Mouse (Mus musculus): ENCODE results near the gene Tlnrd1.
"Not testable (repeated sequence)": the region's sequence is repeated elsewhere in the genome, so short reads cannot be mapped to it uniquely, and the experiment has no call there.

The Tlnrd1 gene

DNA sequence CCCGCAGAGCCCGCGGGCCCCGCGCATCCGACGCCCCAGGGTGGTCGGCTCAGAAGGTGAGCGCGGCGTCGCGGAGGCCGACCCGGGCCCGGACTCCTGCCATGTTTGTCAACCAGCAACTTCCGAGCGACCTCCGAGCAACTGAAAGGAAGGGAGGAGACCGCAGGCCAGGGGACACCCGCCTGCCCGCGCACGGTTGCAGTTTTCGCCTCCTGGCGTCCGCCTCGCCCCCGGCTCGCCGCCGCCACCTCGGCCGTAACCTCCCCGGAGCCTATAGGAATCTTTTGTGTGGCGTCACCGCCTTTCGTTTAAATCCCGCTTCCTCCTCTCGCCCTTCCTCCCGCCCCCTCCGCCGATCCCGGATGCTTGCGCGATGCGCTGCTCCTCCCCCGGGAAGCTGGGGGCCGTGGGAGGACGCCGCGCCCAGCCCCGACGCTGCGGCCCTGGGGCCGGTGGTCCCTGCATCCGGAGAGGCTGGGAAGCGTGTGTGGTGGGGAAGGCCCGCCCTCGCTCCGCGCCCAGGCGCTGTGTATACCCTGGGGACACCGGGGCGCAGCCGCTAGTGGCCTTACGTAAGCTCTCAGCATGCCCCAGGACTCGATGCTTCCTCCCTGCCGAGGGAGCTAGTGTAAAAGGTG, at the start of gene Tlnrd1, which contains the start of gene Mesd:
Gene Tlnrd1, minus strand, starts transcription at position 285 of the 638 bp plus-strand sequence.
Gene Mesd, plus strand, starts transcription at position 446 of the 638 bp plus-strand sequence.
- peak; percentile 89 for DNase-seq (ENCODE audit: low spot score)

DNA sequence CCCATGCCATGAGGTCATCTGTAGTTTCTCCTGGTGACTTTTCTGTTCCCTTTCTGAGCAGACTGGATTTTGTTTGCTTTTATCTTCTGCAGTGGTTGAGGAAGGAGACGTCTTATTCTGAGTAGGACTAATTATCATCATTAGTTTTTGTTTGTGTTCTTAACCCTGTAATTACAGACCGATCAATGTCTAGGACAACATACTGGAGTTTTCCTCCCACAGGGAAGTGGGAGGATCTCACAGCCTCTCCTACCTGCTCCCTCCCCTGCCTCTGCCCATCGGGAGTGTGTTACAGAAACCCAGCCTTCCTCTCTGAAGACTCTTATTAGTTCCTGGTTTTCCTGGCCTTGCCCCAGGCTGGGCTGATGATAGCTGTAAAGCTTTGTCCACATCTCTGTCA, 37.5 kb upstream of the Tlnrd1 start:
- DNase-seq (ENCODE audit: low spot score): no peak

DNA sequence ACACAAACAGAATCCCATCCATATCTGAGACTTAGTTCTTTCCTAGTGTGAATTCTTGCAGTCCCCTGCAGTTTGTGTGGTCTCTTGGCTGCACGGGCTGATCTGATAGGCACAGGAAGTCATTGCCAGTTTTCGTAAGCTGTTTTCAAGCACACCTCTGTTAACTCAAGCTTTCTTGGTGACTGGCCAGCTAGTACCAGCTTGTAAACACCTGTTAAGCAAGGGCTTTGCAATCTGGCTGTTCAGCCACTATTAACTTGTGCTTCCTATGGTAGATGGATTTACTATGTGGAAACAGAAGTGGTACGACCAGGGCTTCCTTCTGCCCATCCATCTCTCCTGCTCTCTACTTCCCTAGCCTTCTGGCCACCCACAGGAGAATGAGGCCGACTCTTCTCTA, 36.1 kb upstream of the Tlnrd1 start:
- DNase-seq (ENCODE audit: low spot score): no peak

DNA sequence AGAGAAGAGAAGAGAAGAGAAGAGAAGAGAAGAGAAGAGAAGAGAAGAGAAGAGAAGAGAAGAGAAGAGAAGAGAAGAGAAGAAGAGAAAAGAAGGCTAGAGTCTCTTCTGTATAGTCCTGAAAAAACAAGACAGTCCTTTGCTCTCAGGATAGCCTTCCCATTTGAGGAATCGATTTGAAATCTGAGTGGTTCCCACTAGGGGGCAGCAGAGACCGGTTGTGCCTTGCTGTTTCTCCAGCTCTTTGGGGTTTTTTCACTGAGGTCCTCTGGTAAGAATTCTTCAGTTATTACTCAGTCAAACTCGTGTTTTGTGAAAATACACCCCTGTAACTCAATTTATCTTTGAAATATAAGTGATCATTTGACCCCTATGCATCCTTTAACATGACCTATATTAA, 30.5 kb upstream of the Tlnrd1 start:
- DNase-seq (ENCODE audit: low spot score): peak; percentile 87

DNA sequence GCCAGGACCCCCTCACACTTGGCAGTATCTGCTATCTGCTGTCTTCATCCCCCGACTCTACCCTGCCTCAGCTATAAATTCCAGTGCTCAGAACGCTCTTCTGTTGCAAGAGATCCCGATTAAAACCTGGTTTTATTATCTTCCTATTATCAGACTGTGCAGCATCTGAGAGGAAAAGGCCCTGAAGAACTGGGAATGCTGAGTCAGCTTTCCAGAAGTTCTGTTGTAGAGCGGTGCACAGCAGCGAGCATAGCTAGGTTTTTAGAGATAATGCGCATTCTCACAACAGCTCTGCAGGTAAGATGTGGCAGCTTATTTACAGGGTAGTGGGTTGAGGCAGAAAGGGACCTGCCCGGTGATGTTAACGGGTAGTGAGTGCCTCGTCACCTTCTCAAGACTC, 29.9 kb upstream of the Tlnrd1 start:
- DNase-seq (ENCODE audit: low spot score): no peak

DNA sequence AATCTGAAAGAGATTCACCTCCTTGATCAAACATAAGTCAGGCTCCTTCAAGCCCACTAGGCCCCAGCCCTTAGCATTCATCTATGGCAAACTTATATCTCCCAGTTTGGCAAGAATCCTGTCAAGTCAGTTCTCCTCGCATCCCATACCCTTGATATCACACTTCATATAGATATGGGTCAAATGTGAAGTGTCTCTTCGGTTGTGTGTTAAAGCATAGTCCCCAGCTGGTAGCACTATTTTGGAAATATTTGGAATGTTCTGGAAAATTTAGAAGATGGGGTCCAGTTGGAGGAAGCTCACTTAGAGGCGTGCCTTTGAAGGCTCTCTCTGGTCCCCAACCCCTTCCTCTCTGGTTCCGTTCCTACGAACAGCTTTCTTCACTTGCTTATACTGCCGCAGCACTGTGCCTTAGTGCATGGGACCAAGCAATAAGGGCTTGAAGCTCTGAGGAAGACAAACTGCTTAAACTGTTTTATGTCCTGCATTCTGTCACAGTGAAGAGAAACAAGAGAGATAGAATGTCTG, 29.4 kb upstream of the Tlnrd1 start:
- DNase-seq (ENCODE audit: low spot score): no peak

DNA sequence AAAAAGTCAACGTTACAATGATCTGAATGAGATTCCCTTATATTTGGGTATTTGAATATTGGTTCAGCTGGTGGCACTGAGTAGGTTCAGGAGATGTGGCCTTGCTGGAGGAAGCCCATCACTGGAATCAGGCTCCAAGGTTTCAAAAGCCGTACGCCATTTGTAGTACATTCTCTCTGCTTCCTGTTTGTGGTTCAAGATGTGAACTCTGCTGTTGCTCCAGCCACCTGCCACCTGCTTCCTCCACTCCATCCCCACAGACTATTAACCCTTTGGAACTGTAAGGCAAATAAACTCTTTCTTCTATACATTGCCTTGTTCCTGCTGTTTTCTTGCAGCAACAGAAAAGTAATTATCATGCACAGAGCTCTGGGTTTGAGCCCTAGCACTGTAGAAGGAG, 27.8 kb upstream of the Tlnrd1 start:
- DNase-seq (ENCODE audit: low spot score): no peak

DNA sequence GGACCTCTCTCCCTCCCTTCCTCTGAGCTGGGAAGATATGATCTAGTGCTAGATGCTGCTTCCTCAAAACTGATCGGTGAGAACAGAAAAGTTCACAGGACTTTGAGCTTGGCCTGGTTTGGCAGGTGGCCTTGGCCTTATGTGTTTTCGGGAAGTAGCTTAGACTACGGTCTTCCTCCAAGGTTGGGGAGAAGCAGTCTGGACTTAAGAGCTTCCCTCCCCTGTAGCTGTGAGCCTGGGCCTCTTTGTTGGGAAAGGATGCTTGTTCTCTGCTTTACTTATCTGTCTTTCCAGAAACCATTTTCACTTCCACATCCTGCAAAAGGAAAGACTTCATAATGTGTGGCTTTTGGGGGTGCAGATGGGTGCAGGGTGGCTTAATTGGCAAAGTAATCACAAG, 20.7 kb upstream of the Tlnrd1 start:
- no peak for DNase-seq (ENCODE audit: low spot score)

DNA sequence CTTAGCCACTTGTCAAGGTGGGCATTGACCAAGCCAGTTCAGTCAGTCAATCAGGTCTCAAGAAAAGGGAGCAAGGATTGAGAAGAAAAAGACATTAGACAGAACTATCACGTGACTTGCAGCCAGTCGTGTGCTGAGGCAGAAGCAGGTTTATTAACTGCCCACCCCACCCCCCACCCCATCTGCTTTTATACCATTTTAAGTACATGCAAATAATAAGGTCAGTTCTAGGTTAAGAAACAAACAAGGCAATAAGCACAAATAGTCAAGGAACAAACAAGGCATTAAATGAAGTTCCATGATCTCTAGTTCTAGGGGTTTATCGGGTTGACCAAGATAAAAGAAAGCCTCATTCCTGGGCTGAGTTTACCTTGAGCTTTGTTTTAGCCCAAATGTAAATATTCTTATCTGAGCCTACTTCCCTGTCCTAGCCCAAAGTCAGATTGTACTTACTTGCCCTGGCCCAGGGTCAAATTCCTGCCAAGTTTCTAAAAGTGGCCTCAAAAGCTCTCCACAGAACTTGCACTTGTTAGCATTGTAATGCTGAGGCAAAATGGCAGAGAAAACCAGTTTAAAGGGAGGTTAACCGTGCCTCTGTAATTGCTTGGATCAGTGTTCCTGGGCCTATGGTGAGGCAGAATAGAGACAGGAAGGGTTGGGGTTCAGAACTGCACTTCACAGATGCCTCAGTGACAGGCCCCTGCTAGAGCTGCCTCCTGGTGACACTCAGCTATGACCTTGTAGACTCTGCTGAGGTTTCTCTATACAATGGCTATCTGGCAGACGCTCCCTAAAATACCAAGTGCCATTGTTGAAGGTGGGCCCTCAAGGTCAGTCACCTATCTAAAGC, 18.4 kb upstream of the Tlnrd1 start:
- no peak for DNase-seq (ENCODE audit: low spot score)

DNA sequence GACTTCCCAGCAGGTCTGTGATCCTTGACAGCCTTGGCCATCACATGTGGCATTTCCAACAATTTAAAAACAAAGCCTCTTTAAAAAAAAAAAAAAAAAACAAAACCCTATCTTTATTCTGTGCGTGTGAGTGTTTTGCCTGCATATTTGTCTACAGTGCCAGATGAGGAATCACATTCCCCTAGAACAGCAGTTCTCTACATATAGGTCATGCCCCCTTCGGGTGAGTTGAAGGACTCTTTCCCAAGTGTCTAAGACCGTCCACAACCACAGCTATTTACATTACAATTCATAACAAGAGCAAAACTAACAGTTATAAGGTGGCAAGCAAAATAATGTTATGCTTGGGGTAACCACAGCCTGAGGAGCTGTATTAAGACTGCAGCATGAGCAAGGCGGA, 17.3 kb upstream of the Tlnrd1 start:
- DNase-seq (ENCODE audit: low spot score): no peak

DNA sequence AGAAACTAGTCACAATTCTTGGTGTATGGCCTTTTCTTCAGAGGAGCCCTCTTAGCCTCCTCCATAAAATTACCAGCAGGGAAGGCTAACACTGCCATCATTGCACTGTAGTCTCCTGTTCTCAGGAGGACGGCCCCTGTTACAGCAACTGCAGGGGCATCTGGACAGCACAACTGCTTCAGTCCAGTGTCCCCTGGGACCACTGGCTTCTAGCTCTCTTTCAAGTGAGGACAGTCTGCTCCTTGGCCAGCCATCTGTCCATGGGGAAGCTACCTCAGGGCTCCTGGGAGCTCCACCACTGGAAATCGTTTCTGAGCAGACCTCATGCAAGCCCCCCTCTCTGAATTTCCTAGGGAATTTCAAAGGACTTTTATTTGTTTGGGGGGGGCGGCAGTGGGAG, 16.4 kb upstream of the Tlnrd1 start:
- DNase-seq (ENCODE audit: low spot score): no peak

DNA sequence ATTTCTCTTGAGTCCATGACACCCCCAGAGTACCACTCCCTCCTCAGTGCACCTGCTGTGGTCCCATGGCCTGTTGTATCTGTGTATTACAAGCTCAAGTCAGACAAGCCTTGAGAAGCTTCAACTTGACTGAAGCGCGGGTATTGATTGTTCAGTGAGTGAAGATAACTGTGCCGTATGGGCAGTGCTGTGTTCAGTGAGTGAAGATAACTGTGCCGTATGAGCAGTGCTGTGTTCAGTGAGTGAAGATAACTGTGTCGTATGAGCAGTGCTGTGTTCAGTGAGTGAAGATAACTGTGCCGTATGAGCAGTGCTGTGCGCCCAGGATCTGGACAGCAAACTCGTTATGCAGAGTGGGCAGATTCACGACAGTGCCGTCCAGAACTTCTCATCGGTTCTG, 14.2 kb upstream of the Tlnrd1 start:
- no peak for DNase-seq (ENCODE audit: low spot score)

DNA sequence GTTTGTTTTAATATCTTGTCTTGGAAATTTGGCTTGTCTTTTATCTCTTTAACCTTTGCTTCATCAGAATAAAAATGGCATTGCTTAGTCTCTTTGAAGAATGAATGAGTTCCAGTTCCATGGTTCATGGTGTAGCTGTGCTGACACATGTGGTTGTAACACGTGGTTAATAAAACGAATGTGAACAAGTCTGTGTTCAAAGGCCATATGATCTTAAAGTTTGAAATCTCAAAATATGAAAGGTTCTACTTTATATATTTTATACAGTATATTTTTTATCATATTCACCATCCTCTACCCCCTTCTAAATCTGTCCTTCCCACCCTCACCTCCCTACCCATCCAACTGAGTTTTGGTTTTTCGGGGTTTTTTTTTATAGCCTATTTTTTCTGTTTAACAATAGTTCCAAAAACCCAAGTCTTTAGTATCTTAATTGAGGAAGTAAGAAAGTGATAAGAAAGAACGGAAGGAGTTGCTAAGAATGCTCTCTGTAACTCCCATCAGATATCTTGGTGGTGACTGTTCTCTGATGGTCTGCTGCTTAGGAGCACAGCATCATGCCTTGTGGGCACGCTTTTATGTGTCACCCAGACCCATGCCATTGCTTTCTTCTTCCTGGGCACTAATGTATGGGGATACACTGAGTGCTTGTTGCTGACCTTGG, 12.1 kb upstream of the Tlnrd1 start:
- no peak for DNase-seq (ENCODE audit: low spot score)

DNA sequence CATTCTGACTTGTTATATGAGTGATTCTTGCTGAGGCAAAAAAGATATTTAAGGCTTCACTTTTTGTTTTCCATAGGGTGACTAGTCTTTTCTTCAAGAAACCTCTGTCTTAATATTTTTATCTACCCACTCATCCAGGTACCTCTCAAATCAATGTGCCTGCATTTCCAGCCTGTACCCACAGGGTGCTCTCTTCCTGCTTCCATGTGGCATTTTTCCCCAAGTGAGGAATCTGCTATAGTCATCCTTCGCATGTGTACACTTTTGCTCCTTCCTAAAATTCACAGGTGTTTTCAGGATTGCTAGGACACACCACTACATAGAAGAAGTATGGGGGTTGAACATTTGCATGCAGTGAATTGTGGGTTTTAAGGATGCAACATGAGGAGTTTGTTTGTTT, 10.2 kb upstream of the Tlnrd1 start:
- DNase-seq (ENCODE audit: low spot score): no peak

DNA sequence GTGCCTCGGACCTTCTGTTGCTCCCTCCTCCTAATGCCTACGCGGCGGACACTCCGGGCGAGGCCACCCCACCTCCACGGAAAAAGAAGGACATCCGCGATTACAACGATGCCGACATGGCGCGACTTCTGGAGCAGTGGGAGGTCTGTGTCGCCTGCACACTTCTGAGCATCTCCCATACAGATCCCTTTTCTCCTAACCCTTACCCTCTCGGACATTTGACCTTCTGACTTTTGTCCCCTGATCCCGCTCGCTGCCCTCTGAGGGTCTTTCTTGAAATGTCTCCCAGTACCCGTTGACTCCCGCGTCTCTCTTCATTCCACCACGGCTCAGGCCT, 8.2 kb upstream of the Tlnrd1 start:
- no peak for DNase-seq (ENCODE audit: low spot score)

DNA sequence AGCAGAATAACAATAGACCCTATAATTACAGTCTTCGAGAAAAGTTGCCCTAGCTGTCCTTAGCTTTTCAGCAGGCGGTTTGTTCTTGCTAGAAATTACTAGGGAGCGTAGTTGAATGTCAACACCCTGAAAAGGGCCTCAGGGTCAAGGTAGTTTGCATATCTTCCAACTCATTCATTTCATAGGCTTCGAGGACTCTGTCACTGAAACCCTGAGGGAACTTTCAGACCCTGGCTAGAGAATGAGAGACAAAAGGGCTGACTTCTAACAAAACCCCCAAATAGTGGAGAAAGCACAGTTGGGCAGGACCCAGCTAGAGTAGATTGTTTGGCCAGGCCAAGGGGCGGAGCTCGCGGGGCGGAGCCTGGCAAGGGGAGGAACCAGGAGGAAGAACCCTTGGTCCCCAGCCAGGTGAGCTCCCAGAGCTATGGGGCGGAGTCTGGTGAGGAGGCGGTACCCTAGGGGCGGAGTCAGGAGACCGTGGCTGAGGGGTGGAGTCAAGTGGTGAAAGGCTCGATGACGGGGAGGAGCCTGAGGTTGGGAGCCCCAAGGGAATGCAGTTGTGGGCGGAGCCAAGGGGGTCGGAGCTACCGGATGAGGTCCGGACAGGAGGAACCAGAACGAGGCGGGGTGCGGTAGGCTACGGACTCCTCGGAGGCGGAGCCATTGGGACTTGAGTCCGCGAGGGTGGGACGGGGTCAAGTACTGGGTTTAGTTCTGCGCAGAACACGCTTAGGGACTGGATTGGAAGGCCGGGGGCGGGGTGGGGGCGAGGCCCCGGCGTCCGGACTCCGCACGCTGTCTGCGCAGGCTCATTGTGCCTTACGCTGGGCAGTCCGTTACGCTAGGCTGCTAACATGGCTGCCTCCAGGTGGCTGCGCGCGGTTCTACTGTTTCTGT, 7.6 kb upstream of the Tlnrd1 start:
- peak; percentile 98 for DNase-seq (ENCODE audit: low spot score)

DNA sequence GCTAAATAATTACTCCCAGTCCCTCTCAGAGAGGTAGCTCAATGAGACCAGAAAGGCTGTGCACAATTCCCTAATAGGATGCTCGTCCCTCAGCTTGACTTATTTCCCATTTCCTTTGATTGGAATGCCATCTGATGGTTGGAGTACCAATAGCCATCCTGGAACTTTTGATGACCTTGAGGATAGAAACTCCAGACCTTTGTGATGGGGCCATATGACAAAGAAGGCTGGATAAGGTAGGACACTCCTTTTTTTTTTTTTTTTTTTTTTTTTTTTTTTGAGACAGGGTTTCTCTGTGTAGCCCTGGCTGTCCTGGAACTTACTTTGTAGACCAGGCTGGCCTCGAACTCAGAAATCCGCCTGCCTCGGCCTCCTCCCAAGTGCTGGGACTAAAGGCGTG, 5.8 kb upstream of the Tlnrd1 start:
- not testable (repeated sequence) for DNase-seq (ENCODE audit: low spot score)

DNA sequence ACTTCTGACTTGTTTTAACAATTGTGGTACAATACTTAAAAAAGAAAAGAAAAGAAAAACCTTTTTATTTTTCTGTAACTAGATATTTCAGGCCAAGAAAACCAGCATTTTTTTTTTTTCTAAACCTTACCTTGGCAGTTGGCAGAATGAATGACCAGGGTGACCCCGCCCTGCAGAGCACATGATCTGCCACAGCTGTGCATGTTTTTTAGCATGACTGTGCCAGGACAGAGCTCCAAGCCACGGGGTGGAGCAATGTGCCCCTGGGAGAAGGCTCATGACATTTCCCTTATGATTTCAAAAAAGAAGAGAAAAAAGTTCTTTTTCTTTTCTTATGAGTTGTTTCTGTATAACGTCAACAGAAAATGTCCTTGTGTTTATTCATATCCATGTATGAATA, 5.3 kb upstream of the Tlnrd1 start:
- no peak for DNase-seq (ENCODE audit: low spot score)

DNA sequence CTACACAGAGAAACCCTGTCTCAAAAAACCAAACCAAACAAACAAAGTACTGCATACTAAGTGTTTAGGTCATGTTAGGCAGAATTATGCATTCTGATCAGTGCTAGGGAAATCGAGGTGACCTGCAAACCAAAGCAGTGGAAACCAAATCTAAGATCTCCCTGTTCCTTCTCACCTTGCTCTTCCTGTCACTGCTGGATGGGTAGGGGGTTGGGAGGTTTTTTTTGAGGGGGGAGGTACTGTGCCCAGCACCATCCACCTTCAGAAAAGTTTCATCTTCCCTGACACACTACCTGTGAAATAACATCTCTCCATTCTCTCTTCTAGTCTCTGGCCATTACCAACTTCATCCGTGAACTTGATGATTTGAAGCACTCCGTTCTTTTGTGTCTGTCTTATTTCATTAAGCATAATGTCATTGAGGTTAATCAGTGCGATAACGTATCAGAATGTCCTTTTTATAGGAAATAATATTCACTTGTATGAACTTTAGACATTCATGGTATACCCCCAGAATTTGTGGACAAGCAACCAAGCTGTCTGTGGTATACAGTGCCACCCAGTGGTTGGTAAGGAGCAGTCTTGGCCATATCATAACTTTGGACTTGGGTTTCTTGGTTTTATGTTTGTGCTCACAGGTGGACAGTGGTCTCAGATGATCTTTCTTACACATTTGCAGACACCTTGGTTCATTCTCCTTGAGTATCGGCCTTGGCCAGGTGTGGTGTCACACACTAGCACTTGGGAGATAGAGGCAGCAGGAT, 2.4 kb upstream of the Tlnrd1 start:
- DNase-seq (ENCODE audit: low spot score): no peak

DNA sequence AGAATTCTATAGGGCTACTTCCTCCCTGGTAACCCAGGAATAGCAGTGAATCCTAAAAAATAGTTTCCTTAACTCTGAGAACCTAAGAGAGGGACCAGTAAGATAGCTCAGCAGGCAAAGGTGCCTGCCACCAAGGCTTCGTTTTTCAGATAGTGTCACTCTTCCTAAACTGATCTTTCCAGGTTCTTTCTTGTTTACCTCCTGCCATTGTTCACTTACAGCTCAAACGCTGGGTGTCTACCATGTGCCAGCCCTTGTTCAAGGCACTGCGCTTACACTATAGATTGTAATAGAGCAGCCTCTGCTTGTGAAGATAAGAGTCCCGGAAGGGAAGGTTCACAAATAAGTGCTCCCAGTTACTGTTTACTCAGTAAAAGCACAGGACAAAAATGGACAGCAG, 1.7 kb upstream of the Tlnrd1 start:
- no peak for DNase-seq (ENCODE audit: low spot score)

DNA sequence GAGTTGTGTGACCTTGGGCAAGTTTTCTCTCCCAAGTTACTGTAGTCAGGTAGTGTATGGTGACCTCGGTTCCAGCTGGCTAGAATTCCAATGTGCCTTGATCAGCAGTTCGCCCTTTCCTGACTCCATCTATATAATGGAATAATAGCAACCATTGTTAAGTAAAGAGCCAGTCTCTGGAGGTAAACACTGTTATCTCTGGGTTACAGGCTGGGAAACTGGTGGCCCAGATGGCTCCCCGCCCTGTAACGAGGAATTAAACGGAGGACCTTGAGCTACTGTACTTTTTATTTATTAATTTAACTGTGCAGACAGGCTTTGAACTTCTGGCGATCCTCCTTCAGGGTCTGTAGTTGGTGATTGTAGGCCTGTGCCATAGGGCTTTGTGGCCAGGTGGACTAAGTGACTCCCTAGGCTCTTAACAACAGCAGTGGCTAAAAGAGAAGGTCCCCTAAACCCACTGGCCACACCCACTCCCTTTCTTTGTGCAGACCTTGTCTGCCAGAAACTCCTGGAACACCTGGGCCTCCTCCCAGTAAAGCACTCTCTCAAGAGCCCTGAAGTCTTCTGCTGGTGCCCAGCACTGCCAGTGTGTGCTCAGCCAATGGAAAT, 922 bp upstream of the Tlnrd1 start:
- no peak for DNase-seq (ENCODE audit: low spot score)
